Mouse (Mus musculus): ENCODE data around the gene Fam151a. TPM values are rescaled to one million over a fixed set of nuclear protein-coding genes. Genes with fewer than 3 reads are reported as not detected.

Fam151a gene
- not detected for polyA plus RNA-seq (2017; shearing (Covaris generic))

GRCm38 (mm10) chr4:106733636-106734035, at the start of gene Fam151a:
Gene Fam151a, plus strand, starts transcription at chr4:106733889.

GRCm38 (mm10) chr4:106730814-106731213, 2.9 kb upstream of the Fam151a start, which contains the start of gene Mroh7:
Gene Mroh7, minus strand, starts transcription at chr4:106730925.

Other genes with a start within 250 kb of the Fam151a start
- not detected for gene Bsnd, start 241.6 kb upstream of the Fam151a start, polyA plus RNA-seq (2017; shearing (Covaris generic))
- 1 to 10 TPM; 1.8 to 2.7 TPM for gene Dhcr24, start 172.9 kb upstream of the Fam151a start, polyA plus RNA-seq (2017; shearing (Covaris generic))
- gene Lexm, start 116.6 kb upstream of the Fam151a start, polyA plus RNA-seq (2017; shearing (Covaris generic)), result 1 to 10 TPM in 1 of 2 experiments, not detected in 1; 1.2 TPM
- gene Ttc22, start 111.5 kb upstream of the Fam151a start, polyA plus RNA-seq (2017; shearing (Covaris generic)), result 1 to 10 TPM in 1 of 2 experiments, under 1 TPM in 1; 0.27 to 2.0 TPM
- 10 to 100 TPM; 11.8 to 13.5 TPM for gene Pars2, start 82.8 kb upstream of the Fam151a start, polyA plus RNA-seq (2017; shearing (Covaris generic))
- gene Ttc4, start 54.9 kb upstream of the Fam151a start, polyA plus RNA-seq (2017; shearing (Covaris generic)), result 10 to 100 TPM; 66.8 to 75.7 TPM
- gene Mroh7, start 3.0 kb upstream of the Fam151a start, polyA plus RNA-seq (2017; shearing (Covaris generic)), result under 1 TPM; 0.06 to 0.42 TPM
- 10 to 100 TPM in 1 of 2 experiments, 1 to 10 TPM in 1; 5.0 to 14.4 TPM for gene Acot11, start 71.1 kb downstream of the Fam151a start, polyA plus RNA-seq (2017; shearing (Covaris generic))
- 10 to 100 TPM; 94.1 to 95.3 TPM for gene Ssbp3, start 176.8 kb downstream of the Fam151a start, polyA plus RNA-seq (2017; shearing (Covaris generic))